Mouse (Mus musculus): ENCODE results near the gene Mog.

DNA sequence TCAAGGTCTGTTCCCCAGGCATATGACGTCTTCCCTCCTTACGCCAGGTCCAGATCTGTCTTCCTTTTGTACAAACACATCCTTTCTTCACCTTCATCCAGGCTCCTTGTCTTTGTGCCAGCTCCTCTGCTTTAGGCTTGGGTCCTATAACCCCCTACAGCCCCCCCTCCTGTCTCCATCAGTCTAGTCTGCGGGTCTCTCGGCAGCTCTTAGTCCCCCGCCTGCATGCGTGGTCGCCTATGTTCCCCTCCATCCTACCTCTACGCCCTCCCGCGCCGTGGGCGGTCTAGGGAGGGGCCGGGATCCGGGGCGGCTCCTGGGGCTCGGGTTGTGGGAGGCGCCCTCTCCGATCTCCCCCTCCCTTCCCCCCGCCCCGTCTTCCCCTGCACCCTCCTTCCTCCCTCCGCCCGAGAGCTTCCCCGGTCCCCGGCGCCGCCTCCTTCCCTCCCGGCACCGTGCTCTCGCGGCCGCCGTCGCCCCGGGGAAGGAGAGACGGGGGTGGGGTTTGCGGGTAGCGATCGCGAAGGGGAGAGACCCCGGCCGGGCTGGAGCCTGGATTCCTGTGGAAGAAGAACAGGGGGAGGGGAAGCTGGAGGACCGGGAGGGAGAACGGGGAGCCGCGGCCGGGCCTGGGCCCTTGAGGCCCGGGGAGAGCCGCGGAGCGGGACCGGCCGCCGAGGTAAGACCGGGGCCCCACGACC is 22.6 kb upstream of the Mog start, which contains the start of gene Gabbr1:
- TF ChIP-seq GATA1 (IDR thresholded peaks at IDR 0.05; ENCODE audit: borderline replicate concordance, low read length) (no peak), FLI1 (IDR thresholded peaks at IDR 0.05; ENCODE audit: low read length) (no peak)
